Mouse (Mus musculus): Measurements from ENCODE around the gene Rrp1b.

- TF ChIP-seq CTCF (IDR thresholded peaks at IDR 0.05; ENCODE audit: control insufficient read depth, insufficient read depth, insufficient read length) (no peak), FOSL1 (IDR thresholded peaks at IDR 0.05; ENCODE audit: insufficient read depth, low read length, poor library complexity, severe bottlenecking) (no peak), MYOG (IDR thresholded peaks at IDR 0.05; ENCODE audit: control insufficient read depth, extremely low read depth, insufficient read length) (no peak), MAX (IDR thresholded peaks at IDR 0.05) (no peak), CEBPB (IDR thresholded peaks at IDR 0.05; ENCODE audit: low read depth) (no peak), MYOD1 (IDR thresholded peaks at IDR 0.05; ENCODE audit: control insufficient read depth, insufficient read length, low read depth) (no peak)
Observed at GRCm38 (mm10) chr17:32074658-32075057, 38.8 kb downstream of the Rrp1b start.
